Mouse (Mus musculus): ENCODE data around the gene Dnajc3. TPM values are rescaled to one million over a fixed set of nuclear protein-coding genes. Genes with fewer than 3 reads are reported as not detected.

Dnajc3 gene
- polyA plus RNA-seq, 1 experiment from 2014 or later = 26.7 TPM

DNA sequence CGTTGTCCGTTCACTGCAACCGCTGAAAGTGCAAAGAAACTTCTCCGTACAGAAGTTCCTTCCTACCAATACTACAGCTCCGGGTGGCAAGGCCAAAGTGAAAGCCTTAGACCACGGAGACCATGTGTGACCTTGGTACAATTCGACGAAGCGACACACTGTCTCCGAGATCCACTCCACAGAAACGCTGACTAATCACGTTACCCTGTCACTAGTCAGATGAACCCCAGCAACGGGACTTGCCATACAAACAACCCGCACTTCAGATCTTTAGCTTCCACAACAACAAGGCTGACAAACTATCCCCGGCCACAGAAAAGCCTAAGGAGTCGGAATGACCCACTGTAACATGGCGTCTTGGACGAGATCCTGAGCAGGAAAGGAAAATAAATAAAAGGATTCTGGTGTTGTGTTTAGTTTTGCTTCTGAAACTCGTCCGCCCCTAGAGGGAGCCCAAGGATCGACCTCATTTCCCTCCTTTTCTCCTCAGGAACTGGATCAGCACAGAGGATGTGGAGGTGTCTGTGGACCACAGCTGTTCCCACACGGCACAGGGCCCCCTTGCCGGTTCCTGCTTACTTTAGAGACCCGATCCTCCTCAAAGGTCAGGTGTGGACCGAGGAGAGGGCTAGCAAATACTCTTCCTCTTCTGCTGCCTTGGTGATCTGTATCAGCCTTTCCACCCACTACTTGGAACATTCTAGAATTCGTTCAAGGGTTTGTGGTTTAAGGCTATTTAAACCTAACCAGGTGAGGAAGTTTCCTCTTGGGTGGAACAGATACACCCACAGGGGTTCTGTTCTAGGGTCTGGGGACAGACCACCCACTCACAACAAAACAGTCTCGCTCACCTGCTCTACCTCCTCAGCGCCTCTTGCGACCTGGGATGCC is 27.2 kb upstream of the Dnajc3 start:
- Histone ChIP-seq H3K27me3 (no peaks in the 10 kb centered on the region), H3K4me1 (replicated peaks) (no peaks in the 10 kb centered on the region), H3K4me3 (replicated peaks) (no peak overlapping the region), H3K27ac (no peak overlapping the region), H3K36me3 (peaks cover 89% of the 10 kb centered on the region), H3K4me2 (no peak overlapping the region), H3K9ac (replicated peaks) (no peak overlapping the region), H3K9me3 (no peaks in the 10 kb centered on the region)
- ATAC-seq (ENCODE audit: insufficient number of reproducible peaks, insufficient read depth, low FRiP score, low TSS enrichment, low read depth) = peak; percentile 40; the same call in 1 of the 2 replicates
- WGBS = 68% methylated on average over 29 of the region's 29 CpGs

DNA sequence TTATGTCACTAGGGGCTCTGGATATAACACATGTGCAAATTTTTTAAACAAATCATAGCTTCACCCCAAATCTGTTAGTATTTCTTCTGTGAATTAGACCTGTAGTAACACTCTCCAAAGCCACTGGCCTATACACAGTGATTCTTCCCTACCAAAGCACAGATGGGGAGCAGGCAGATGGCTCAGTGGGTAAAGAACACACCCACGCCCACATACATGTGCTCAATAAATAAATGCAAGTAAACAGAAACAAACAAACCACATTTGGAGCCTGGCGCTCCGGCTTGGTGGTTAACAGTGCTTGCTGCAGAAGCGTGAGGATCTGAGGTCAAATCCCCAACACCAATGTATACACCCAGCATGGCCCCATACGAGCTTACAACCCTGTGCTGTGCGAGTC is 26.3 kb upstream of the Dnajc3 start:
- Histone ChIP-seq H3K4me2 (no peak overlapping the region), H3K9me3 (no peaks in the 10 kb centered on the region), H3K4me1 (replicated peaks) (no peaks in the 10 kb centered on the region), H3K36me3 (peaks cover 89% of the 10 kb centered on the region), H3K4me3 (replicated peaks) (no peak overlapping the region), H3K27ac (no peak overlapping the region), H3K9ac (replicated peaks) (no peak overlapping the region), H3K27me3 (no peaks in the 10 kb centered on the region)
- 92% methylated on average over 6 of the region's 6 CpGs for WGBS
- no peak for ATAC-seq (ENCODE audit: insufficient number of reproducible peaks, insufficient read depth, low FRiP score, low TSS enrichment, low read depth)

DNA sequence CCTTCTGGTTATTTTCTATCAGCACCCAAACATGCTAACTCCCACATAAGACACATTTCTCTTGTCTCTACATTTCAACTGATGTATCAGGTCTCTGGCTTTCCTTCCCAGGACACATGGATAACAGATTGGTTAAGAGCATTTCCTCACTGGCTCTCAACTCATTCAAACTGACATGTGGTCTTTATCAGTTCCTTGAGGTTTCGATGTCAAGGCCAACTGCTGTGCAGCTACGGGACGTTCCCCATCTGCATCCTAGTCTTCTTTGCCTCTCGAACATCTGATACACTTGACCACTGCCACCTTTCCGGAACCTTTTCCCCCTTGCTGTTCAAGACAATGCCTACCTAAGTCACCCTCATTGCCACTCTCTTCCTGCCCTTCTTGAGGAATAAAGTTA is 24.1 kb upstream of the Dnajc3 start:
- H3K27me3 ChIP-seq = no peaks in the 10 kb centered on the region
- H3K36me3 ChIP-seq = peaks cover 89% of the 10 kb centered on the region
- no peak overlapping the region for H3K9ac ChIP-seq (replicated peaks)
- H3K9me3 ChIP-seq = no peaks in the 10 kb centered on the region
- H3K27ac ChIP-seq = no peak overlapping the region
- no peak for ATAC-seq (ENCODE audit: insufficient number of reproducible peaks, insufficient read depth, low FRiP score, low TSS enrichment, low read depth)
- H3K4me1 ChIP-seq (replicated peaks) = no peaks in the 10 kb centered on the region
- no peak overlapping the region for H3K4me3 ChIP-seq (replicated peaks)
- 71% methylated on average over 5 of the region's 5 CpGs for WGBS
- H3K4me2 ChIP-seq = no peak overlapping the region

DNA sequence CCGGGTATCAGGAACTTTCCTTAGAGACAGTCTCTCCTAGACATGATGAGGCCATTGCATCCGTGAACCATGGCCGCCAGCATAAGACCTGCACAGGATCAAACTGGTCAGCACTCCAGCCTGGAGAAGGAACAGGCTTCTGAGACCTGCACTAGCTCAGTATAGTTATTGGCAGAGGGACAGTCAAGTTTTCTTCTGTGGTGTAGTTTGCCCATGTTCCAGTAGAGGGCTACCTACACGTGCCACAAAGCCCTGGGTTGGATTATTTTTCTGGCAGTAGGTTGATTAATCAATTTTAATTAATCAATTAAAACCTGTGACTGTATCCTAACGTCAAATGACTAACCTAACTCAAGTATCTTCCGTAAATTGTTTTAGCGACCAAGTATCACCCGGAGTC is 18.8 kb upstream of the Dnajc3 start:
- Histone ChIP-seq H3K27ac (no peak overlapping the region), H3K4me2 (no peak overlapping the region)
- 70% methylated on average over 8 of the region's 8 CpGs for WGBS

DNA sequence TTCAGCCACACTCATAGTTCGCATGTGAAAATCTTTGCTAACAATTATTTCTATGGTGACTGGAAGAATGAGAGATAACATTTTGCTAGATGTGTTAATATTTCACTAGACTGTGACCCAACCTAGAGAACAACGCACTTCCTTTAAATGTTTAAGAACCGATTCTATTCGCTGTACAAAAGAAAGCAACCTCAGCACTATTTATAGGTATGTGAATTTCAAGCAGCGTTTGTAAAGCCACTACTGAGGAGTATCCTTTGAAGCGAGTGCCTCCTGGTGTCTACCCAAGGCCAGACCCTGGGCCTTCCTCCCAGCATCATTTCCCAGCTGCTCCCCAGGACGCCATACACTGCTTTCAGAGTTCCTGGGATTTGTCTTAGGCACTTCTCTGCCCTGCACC is 17.1 kb upstream of the Dnajc3 start:
- ATAC-seq (ENCODE audit: insufficient number of reproducible peaks, insufficient read depth, low FRiP score, low TSS enrichment, low read depth) = no peak
- WGBS = 66% methylated on average over 7 of the region's 7 CpGs
- Histone ChIP-seq H3K9ac (replicated peaks) (no peak overlapping the region), H3K27me3 (peaks cover 17% of the 10 kb centered on the region), H3K4me2 (no peak overlapping the region), H3K4me3 (replicated peaks) (no peak overlapping the region), H3K27ac (no peak overlapping the region), H3K9me3 (no peaks in the 10 kb centered on the region), H3K4me1 (replicated peaks) (peaks cover 26% of the 10 kb centered on the region), H3K36me3 (peaks cover 60% of the 10 kb centered on the region)

More for the DNA sequence above, 18.8 kb upstream of the Dnajc3 start:
- no peak for ATAC-seq (ENCODE audit: insufficient number of reproducible peaks, insufficient read depth, low FRiP score, low TSS enrichment, low read depth)
- Histone ChIP-seq H3K4me1 (replicated peaks) (peaks cover 21% of the 10 kb centered on the region), H3K36me3 (peaks cover 72% of the 10 kb centered on the region), H3K27me3 (peaks cover 17% of the 10 kb centered on the region), H3K4me3 (replicated peaks) (no peak overlapping the region), H3K9me3 (no peaks in the 10 kb centered on the region), H3K9ac (replicated peaks) (no peak overlapping the region)

DNA sequence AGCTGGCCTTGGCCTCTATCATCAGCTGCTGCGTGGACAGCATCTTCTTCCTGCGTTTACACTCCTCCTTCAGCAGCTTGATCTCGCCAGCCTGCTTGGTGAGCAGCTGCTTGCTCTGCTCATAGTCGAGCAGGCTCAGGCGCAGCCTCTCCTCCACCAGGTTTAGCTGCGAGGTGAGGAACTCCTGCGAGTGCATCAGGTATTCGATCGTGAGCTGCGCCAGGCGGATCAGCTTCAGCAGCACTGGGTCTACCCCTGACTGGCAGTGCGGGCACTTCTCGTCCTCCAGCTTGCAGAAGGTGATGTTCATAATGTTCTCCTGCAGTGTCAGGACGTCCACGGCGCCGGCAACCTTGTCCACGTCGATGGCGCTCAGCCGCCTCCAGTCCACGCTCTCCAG is 15.5 kb upstream of the Dnajc3 start:
- Histone ChIP-seq H3K27ac (no peak overlapping the region), H3K36me3 (peaks cover 45% of the 10 kb centered on the region), H3K9ac (replicated peaks) (peak overlapping the region; percentile 58), H3K4me1 (replicated peaks) (peaks cover 30% of the 10 kb centered on the region), H3K4me3 (replicated peaks) (peak overlapping the region; percentile 74), H3K9me3 (no peaks in the 10 kb centered on the region), H3K4me2 (peak overlapping the region; percentile 85), H3K27me3 (peaks cover 17% of the 10 kb centered on the region)
- no peak for ATAC-seq (ENCODE audit: insufficient number of reproducible peaks, insufficient read depth, low FRiP score, low TSS enrichment, low read depth)
- 22% methylated on average over 22 of the region's 22 CpGs for WGBS

DNA sequence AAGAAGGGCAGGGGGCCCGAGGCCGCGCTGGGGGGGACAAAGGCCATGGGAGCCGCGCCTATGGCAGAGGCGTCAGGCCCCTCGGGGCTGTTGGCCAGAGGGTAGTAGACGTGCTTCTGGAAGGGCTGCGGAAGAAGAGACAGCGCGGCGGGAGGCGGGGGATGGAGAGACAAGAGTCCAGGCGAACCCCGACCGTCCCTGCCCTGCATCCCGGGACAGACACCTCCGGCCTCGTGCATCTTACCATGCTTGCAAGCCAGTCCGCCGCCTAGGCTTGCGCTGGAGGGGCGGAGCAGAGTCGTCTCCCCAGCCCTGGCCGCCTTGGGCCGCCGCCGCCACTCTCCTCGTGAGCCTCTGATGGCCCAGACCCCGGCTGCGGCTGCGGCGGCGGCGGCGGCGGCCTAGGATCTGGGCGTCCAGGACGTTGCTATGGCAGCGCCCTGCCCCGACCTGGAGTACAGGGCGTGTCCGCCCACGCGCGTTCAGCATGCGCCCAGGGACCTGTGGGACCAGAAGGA is 15.1 kb upstream of the Dnajc3 start:
- Histone ChIP-seq H3K4me3 (replicated peaks) (peak overlapping the region; percentile 74), H3K36me3 (peaks cover 40% of the 10 kb centered on the region), H3K27me3 (peaks cover 17% of the 10 kb centered on the region), H3K9ac (replicated peaks) (peak overlapping the region; percentile 58), H3K9me3 (no peaks in the 10 kb centered on the region), H3K27ac (no peak overlapping the region), H3K4me2 (peak overlapping the region; percentile 85), H3K4me1 (replicated peaks) (peaks cover 30% of the 10 kb centered on the region)
- under 1% methylated on average over 46 of the region's 47 CpGs for WGBS
- no peak for ATAC-seq (ENCODE audit: insufficient number of reproducible peaks, insufficient read depth, low FRiP score, low TSS enrichment, low read depth)

DNA sequence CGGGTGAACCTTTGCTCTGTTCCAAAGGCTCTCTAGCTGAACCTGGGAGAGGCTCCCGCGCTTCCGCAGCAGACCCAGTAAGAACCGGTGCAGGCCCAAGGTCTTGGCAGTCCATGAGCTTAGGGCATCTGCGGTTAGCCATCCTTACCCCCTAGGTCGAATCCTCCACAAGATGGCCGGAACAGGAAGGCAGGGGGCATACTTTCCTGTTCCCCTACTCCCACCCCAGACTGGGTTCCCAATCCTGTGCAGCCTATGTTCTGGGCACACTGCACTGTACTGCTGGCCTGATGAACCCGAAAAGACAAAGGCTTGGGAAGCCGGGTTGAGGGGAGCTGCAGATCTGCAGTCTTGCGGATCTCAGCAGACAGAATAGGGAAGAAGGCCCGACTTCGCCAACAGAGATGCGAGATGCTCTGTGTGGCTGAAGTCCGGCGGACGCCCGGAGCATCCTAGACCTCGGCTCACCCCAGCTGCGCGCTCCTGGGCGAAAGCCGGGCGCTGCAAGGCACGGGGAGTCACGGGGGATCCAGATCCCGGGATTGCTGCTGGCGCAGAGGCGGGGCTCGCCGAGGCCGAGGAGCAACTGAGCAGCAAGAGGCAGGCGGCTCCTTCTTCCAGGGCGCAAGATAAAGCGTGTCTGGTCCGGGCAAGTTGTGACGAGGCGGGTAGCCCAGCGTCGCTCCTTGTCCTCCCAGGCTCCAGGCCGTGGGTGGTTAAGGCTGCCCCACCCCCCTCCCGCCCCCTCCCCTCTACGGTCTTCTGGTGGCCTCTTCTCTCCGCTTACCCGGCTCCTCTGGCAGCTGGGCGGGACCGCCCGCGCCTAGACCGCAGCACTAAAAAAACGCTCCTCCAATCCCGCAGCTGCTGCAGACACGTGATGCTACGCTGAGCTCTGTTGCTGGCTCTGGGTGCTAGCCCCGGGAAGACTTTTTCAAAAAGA is 12.8 kb upstream of the Dnajc3 start, which contains the start of gene Dzip1:
TSS of gene Dzip1 (minus strand) at position 788 of the 943 bp plus-strand sequence.
- peak; percentile 93 for ATAC-seq (ENCODE audit: insufficient number of reproducible peaks, insufficient read depth, low FRiP score, low TSS enrichment, low read depth)
- H3K27ac ChIP-seq = peak within 1 kb of the TSS; percentile 94
- 1% methylated on average over 51 of the region's 55 CpGs for WGBS
- peaks cover 17% of the 10 kb centered on the region for H3K27me3 ChIP-seq
- H3K9ac ChIP-seq (replicated peaks) = peak within 1 kb of the TSS; percentile 87
- H3K9me3 ChIP-seq = no peaks in the 10 kb centered on the region
- peaks cover 23% of the 10 kb centered on the region for H3K36me3 ChIP-seq
- peaks cover 30% of the 10 kb centered on the region for H3K4me1 ChIP-seq (replicated peaks)
- peak within 1 kb of the TSS; percentile 74 for H3K4me3 ChIP-seq (replicated peaks)
- H3K4me2 ChIP-seq = peak within 1 kb of the TSS; percentile 85

DNA sequence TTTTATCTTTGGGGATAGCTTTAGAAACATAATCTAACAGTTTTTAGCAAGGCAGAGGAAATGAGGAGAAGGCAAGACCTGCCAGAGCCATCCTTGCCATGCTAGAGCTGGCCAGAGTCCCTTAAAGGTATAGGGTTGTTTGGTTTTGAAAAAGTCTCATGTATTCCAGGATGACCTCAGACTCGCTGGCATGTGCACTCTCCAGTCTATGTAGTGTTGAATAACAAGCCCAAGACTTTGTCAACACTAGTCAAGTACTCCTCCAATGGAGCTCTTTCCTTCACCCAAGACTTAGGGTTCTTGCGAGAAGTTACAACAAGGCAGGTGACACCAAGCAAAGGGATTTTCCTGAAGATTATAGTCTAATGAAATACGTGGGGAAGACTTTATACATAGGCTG is 9.2 kb upstream of the Dnajc3 start:
- Histone ChIP-seq H3K9me3 (no peaks in the 10 kb centered on the region), H3K9ac (replicated peaks) (no peak overlapping the region), H3K4me3 (replicated peaks) (no peak overlapping the region), H3K4me2 (no peak overlapping the region), H3K4me1 (replicated peaks) (peaks cover 18% of the 10 kb centered on the region), H3K36me3 (no peaks in the 10 kb centered on the region), H3K27ac (no peak overlapping the region), H3K27me3 (peaks cover 3% of the 10 kb centered on the region; the same call in 1 of the 2 replicates)
- no peak for ATAC-seq (ENCODE audit: insufficient number of reproducible peaks, insufficient read depth, low FRiP score, low TSS enrichment, low read depth)
- 79% methylated on average over 3 of the region's 3 CpGs for WGBS

DNA sequence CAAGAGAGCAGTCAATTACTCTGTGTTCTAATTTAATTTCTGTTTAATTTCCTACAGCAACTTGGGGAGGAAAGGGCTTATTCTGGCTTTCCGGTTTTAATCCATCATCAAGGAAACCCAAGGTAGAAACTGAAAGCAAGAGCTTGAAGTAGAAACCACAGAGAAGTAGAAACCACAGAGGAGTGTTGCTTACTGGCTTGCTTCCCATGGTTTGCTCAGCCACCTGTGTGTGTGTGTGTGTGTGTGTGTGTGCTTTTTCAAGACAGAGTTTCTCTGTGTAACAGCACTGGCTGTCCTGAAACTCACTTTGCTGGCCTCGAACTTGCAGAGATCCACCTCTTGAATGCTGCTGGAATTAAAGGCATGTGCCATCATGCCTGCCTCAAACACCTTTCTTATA is 8.0 kb upstream of the Dnajc3 start:
- no peak overlapping the region for H3K4me2 ChIP-seq
- H3K36me3 ChIP-seq = no peaks in the 10 kb centered on the region
- 81% methylated on average over 2 of the region's 2 CpGs for WGBS
- H3K27me3 ChIP-seq = no peaks in the 10 kb centered on the region
- no peaks in the 10 kb centered on the region for H3K9me3 ChIP-seq
- H3K4me1 ChIP-seq (replicated peaks) = peaks cover 10% of the 10 kb centered on the region
- no peak for ATAC-seq (ENCODE audit: insufficient number of reproducible peaks, insufficient read depth, low FRiP score, low TSS enrichment, low read depth)
- no peak overlapping the region for H3K27ac ChIP-seq
- H3K4me3 ChIP-seq (replicated peaks) = no peak overlapping the region
- H3K9ac ChIP-seq (replicated peaks) = no peak overlapping the region

DNA sequence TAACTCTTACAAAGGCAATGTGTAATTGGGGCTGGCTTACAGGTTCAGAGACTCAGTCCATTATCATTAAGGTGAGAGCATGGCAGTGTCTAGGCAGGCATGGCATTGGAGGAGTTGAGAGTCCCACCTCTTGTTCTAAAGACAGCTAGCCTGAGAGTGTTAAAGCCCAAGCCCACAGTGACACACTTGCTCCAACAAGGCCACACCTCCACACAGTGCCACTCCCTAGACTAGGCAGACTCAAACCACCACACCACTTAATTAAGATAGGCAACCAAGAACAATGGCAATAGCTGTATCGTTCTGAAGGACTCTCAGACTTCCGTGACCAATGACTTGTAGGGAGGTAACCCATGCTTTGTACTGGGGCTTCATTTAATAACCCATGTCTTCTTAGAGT is 7.0 kb upstream of the Dnajc3 start:
- no peaks in the 10 kb centered on the region for H3K36me3 ChIP-seq
- no peak overlapping the region for H3K4me3 ChIP-seq (replicated peaks)
- no peaks in the 10 kb centered on the region for H3K27me3 ChIP-seq
- H3K4me1 ChIP-seq (replicated peaks) = peaks cover 8% of the 10 kb centered on the region
- H3K9me3 ChIP-seq = no peaks in the 10 kb centered on the region
- H3K27ac ChIP-seq = no peak overlapping the region
- no peak overlapping the region for H3K4me2 ChIP-seq
- no peak for ATAC-seq (ENCODE audit: insufficient number of reproducible peaks, insufficient read depth, low FRiP score, low TSS enrichment, low read depth)
- no peak overlapping the region for H3K9ac ChIP-seq (replicated peaks)
- 80% methylated on average over 2 of the region's 2 CpGs for WGBS

All from limb, embryonic 12.5 days (tissue).